Mouse (Mus musculus): ENCODE measurements around the gene Ccdc183.

The Ccdc183 gene

DNA sequence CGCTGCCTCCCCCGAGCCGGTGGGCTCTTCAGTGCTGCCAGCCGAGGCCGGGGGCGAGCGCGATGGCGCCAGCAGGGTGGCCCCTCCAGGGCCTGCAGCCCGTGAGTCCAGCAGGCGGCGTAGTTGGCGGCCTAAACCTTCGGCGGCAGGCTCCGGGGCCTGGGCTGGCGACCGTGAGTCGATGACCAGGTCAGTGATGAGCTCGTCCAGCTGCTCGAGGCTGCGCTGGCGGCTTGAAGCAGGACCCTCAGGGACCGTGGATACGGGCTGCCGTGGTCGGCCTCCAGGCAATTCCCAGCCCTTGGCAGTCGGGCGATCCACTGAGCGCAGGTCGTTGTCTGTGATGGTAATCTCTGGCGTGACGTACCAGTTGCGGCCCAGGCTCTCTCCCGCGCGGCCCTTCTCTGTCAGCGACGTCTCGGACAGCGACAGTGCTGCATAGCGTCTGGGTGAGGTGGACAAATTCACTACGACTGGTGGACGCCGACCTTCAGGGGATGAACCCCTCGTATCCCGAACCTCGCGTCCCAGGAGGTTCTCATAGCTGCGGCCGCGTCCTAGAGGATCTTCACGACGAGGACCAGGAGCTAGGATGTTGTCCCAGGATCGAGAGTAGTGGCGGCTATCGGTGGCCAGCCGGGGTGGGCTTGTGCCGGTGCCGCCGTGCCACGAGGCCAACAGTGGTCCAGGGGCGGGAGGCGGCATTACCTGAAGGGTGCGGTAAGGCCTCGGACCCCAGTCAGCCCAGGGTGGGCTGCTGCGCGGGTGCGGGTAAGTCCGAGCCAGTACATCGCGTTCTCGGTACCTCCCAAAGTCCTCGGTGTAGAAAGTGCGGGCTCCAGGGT is 39.3 kb downstream of the Ccdc183 start:
- DNase-seq (ENCODE audit: extremely low spot score, low spot score), result peak; percentile 68

- DNase-seq (ENCODE audit: extremely low spot score, low spot score), result no peak
These were observed 40.2 kb downstream of the Ccdc183 start for GRCm38 (mm10) chr2:25576965-25577891.

GRCm38 (mm10) chr2:25576028-25576850 is 41.2 kb downstream of the Ccdc183 start:
- no peak for DNase-seq (ENCODE audit: extremely low spot score, low spot score)

DNA sequence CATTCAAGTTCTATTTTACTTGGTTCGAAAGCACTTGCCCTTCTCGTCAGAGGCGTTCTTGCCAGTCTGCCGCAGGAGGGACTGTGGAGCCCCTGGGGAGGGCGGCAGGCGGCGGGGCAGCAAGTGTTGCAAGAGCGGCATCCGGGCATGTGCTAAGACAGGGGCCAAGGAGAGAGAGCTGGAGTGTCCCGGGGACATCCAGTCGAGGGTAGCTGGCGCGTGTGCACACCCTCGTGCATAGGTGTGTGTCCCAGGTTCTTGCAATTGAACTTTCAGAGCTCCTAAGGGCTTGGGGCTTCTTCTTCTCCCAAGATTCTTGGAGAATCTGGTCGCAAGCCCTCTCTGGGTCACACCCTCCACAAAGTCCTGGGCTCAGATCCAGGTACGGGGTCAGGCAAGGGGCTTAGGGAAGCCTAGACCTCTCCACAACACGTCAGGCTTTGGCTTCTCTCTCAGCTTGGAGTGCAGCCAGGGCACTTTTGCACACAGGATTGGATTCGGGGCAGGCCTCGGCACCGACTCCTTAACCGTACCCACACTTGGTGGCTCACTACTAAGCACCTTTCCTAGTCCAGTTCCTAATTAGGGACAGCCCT is 41.9 kb downstream of the Ccdc183 start:
- DNase-seq (ENCODE audit: extremely low spot score, low spot score), result peak; percentile 69

GRCm38 (mm10) chr2:25574579-25575431 is 42.7 kb downstream of the Ccdc183 start, which contains the start of the genes Mamdc4 and Phpt1:
Gene Mamdc4 (minus strand): TSS chr2:25574845.
Gene Phpt1 (minus strand): TSS chr2:25575224.
- DNase-seq (ENCODE audit: extremely low spot score, low spot score), result peak; percentile 96

DNA sequence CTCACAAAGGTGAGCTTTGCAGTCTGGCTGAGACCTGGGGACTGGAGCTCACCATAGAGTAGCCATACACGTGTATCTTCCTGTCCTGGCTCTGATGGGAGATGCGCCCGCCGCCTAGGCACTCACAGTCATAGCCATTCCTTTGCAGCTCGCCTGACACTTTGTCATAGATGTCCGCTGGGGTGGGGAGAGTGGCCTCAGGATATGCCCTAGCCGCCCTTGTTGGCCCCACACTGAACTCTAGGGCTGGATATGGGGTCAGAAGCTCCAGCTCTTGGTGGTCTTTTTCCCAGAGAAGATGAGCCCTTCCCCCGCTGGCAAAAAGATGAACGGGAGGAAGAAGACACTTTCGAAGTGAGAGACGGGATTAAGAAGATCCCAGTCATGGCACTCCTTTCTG is 43.3 kb downstream of the Ccdc183 start:
- DNase-seq (ENCODE audit: extremely low spot score, low spot score), result no peak

DNA sequence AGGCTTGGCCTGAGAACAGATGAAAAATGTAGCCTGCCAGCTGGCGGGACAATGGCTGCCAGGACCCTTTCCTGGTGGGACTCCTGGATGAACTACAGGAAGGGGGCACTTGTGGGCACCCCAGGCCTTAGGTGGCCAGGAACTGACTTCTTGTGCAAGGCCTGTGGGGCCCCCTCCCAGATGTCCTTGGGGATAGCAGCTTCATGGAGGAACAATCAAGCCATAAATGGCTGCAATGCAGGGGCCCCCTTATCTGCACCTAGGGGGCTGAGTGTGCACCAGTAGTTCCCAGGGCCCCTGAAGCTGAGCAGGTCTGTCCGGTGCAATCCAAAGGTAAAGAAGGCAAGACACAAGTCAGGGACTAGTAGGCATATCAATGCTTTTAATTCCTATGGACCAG is 44.4 kb downstream of the Ccdc183 start:
- DNase-seq (ENCODE audit: extremely low spot score, low spot score), result no peak

DNA sequence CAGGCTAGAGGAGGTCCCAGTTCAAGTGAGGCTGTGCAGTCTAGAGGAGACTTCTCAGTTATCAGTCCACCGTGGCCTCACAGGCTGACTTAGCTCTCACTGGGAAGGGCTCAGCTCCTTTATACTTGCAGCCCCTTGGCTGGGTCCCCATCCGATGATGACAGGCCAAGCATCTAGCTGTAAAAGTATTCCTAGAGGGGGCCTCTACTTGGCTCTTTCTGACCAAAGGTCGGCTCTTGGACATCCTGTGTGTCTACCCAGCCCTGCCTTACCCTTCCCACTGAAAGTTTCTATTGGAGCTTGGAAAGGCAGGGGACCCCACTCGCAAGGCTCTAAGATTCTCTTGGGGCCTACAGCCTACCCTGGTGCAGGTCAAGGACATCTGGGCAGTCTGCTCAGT is 46.3 kb downstream of the Ccdc183 start:
- no peak for DNase-seq (ENCODE audit: extremely low spot score, low spot score)

DNA sequence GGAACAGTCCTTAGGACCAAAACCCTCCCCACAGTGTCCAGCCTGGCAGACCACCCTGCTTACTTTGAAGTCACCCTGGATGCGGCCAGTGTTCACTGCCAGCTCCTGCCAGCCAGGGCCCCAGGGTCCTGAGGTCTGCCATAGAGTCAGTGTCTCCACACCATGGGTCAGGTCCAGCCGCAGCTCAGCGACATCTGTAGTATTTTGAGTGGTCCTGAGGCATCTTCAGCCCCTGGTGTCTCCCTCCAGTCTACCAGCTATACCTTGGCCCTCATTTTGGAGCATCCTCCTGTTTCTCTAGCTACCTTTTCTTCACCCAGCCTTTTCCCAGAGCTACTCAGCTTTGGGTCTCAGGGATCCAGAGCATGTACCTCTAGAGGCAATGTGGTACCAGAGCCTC is 48.2 kb downstream of the Ccdc183 start:
- DNase-seq (ENCODE audit: extremely low spot score, low spot score), result no peak

- no peak for DNase-seq (ENCODE audit: extremely low spot score, low spot score)
These were observed 48.9 kb downstream of the Ccdc183 start for GRCm38 (mm10) chr2:25568473-25569019.

DNA sequence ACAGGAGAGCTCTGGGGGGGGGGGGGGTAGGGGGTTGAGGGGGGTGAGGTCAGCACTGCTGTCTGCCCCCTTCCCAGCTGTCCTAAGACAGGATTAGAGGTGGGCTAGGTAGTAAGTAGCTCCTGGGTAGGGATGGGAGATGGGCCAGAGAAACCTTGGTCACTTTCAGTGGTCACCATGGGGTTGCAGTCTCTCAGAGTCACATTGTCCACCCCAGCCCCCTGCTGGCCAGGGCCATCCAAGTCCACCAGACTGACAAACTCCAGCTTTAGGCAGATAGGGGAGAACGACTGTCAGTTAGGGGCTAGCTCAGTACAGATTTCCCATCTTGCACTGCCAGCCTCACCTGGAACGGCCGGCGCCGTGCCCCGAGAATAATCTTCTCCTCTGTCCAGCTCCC is 50.9 kb downstream of the Ccdc183 start:
- no peak for DNase-seq (ENCODE audit: extremely low spot score, low spot score)

DNA sequence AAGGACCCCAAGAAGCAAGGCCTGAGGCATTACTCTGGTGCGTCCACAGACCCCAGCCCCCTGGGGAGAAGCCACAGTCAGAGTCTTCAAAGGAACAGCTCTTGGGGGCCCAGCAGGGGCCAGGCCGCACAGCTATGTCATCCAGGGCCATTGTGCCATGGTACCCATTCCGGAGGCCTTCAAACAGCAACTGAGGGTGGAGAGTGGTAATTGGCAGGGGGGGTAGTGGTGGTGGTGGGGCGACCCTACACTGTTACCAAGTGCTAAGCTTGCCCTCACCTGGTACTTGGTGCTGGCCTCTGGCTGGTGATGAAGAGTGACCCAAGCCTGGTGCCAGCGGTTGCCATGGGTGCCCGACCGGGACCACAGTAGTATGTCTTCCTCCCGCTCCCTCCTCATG is 51.7 kb downstream of the Ccdc183 start:
- DNase-seq (ENCODE audit: extremely low spot score, low spot score), result no peak

DNA sequence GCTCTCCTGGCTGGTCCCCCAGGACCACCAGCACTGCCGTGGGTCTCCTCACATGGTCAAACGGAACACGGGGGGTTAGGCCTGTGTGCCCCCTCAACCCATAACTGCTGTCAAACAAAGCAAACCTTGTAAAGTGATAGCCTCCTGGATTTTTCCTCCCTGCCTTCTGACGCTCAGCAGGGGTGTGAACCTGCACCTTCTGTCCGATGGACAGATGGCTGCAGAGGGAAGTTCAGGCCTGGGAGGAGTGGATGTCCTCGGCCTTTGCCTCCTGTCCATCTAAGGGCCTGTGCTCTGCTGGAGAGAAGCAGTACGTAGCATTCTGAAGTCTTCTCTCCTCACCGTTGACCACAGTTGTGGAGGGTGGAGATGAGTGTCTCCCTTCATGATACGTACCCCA is 55.5 kb downstream of the Ccdc183 start:
- no peak for DNase-seq (ENCODE audit: extremely low spot score, low spot score)

DNA sequence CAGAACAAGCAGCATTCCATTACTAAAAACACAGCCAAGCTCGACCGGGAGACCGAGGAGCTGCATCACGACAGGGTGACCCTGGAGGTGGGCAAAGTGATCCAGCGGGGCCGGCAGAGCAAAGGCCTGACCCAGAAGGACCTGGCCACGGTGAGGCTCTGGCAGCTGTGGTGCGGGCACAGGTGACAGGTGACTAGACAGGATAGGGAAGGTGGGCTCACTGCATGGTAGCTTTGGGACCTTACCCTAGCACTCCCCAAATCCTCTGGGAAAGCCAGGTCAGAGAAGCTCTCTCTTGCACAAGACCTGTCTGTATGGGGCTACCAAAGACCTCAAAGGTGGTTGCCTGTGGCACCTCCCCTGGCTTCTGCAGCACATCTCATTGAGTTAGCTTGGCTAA is 56.9 kb downstream of the Ccdc183 start:
- no peak for DNase-seq (ENCODE audit: extremely low spot score, low spot score)

DNA sequence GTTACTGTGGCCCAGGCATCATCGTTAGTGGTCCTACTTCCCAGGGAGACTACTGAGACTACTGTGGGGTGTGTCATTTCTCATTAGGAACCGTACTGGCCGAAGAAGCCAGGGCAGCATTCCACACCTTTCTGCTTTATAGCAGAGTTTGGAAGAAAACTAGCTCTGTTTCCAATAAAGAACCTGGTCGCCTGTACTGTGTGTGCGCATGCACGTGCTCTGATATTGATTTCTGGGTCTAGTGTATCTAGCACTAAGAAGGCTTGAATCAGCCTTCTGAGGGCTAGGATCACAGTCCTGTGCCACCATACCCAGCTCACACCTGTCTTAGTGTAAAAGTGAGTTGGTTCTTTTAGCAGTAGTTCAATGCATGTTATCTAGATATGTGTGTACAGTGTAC is 58.7 kb downstream of the Ccdc183 start:
- DNase-seq (ENCODE audit: extremely low spot score, low spot score), result no peak
